Mouse (Mus musculus): ENCODE results near the gene Dennd5a.

GRCm38 (mm10) chr7:109898911-109899310, 61.4 kb downstream of the Dennd5a start:
- TF ChIP-seq CTCF (conservative IDR thresholded peaks at IDR 0.05; ENCODE audit: low read length) = no peak
- TF ChIP-seq POU5F1 (IDR thresholded peaks at IDR 0.05; ENCODE audit: borderline replicate concordance, low read length) = no peak

Data from E14TG2a.4 (cell line).